Mouse (Mus musculus) embryonic fibroblast, embryonic 13.5 days (primary cell): ENCODE data around the gene Atp1a1. TPM values are rescaled to one million over a fixed set of nuclear protein-coding genes. Genes with fewer than 3 reads are reported as not detected.

Experiments
- H3K27ac ChIP-seq: 2 replicates; pipeline ENCODE4 v1.5.1; 2012; ENCODE audit warnings: low read length, control low read depth, inconsistent platforms; ENCODE audit not compliant: insufficient read depth
- H3K4me1 ChIP-seq: 2 replicates; pipeline ENCODE4 v1.6.1; 2011; ENCODE audit warnings: low read length; ENCODE audit not compliant: control insufficient read depth, insufficient read depth
- H3K4me3 ChIP-seq: 2 replicates; pipeline ENCODE4 v1.5.1; 2011; ENCODE audit warnings: mild to moderate bottlenecking, control low read depth, low read length; ENCODE audit not compliant: insufficient read depth
- CTCF ChIP-seq: IDR thresholded peaks from 2 replicates; pipeline ENCODE4 v1.5.1; 2011; ENCODE audit warnings: mild to moderate bottlenecking, control low read depth, low read length, moderate library complexity, borderline replicate concordance; ENCODE audit not compliant: insufficient read depth
- POLR2A ChIP-seq: IDR thresholded peaks from 2 replicates; pipeline ENCODE4 v1.6.1; 2011; ENCODE audit warnings: low read depth, mild to moderate bottlenecking, control low read depth, low read length, moderate library complexity
- polyA plus RNA-seq: library from polyadenylated mRNA; stranded (reverse); fragments of >200 nt; gene quantifications from 2 replicates; pipeline ENCODE4 v1.2.4, GENCODE M21; 2011; ENCODE audit warnings: low read depth; ENCODE audit not compliant: missing spikeins, insufficient read length

Gene Atp1a1
- polyA plus RNA-seq, 1 experiment = 211 TPM

DNA sequence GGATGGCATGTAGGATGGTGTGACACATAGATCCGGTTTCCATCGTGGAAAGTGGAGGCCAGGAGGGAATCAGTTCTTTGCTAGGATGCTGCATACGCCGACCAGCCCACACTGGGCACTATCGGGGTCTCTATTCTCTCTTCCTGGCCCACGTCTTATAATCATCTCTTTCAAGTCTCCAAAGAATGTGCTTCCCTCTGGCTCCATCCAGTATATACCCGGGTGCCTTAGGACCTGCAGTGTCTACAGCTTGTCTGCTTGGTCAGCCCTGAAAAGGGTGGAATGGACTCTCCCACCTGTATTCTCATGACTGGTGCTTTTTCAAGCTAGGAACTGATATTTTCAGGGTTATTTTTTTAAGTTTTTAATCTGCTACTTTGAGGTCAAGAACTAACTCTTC is 1.3 kb downstream of the Atp1a1 start:
- peaks cover 22% of the 10 kb centered on the region for H3K4me1 ChIP-seq
- H3K27ac ChIP-seq = peak overlapping the region; percentile 78
- peak overlapping the region; percentile 80 for H3K4me3 ChIP-seq
- TF ChIP-seq CTCF = no peak
- TF ChIP-seq POLR2A = no peak

DNA sequence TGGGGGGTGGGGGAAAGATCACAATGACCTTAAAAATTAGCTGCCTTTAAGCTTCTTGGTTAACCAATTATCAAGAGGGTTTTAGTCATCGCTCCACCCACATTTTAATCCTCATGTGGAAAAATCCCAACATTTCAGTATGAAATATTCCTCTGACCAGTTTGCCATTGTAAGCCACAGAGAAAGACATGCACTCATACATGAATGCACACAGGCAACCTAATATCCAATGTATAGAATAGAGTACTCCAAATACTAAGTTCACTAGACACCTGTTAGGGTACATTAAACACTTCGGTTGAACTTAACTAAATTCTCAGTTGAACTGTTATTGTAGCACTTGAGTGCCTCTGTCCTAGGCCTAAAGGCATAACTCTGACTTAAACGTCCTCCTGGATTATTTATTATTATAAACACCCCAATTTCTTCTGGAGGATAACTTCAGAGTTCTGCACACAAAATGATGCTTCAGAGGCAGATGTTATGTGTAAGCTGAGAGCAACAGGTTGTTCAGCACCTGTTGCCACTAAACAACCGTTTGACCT is 1.9 kb downstream of the Atp1a1 start:
- H3K4me3 ChIP-seq = peak overlapping the region; percentile 80
- H3K27ac ChIP-seq = peak overlapping the region; percentile 86
- no peak; the same call in 1 of the 2 replicates for TF ChIP-seq POLR2A
- TF ChIP-seq CTCF = no peak
- peaks cover 25% of the 10 kb centered on the region for H3K4me1 ChIP-seq

DNA sequence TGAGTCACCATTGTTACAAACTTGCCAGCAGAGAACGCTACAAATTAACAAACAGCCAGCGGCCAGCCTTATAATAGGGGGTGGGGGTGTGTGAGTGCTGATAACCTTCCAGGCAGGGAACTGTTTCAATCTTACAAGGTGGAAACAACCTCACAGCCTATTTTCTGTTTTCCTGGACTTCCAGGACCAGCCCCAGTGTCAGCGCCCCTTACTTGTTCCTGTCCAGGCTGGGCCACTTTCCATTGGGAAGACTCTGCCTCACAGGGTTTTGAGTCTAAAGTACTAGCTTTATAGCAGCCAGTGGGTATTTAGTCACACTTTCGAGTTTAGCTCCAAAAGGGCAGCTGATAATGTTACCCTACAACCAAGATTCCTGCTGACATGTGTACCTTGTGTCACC is 2.8 kb downstream of the Atp1a1 start:
- Histone ChIP-seq H3K27ac (peak overlapping the region; percentile 86), H3K4me1 (peaks cover 30% of the 10 kb centered on the region), H3K4me3 (0 out of 2 replicates have a peak overlapping the region, but pooled peaks have one; percentile 20)
- TF ChIP-seq POLR2A (no peak), CTCF (no peak)

DNA sequence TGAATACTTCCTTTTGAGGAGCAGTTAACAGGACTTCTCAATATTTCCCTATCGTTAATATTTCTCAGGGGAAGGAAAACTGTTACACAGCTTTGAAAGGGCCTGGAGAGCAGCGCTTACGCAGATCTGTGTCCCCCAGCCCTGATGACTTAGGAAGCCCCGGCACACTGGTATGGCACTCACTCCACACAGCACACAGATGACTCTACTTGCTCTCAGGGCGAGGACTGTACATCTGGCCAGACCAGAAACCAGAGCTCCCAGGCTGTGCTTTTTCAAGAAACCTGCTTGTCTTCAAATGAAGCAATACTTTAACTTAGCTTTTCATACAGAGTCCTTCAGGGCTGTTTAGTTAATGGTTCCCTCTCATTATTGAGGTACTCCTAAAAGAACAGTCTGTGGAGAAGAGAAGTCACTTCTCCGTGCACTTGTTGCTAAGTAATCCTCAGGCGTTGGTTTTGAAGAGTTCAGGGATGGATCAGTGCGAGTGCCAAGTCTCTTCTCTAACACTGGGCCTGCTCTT is 3.4 kb downstream of the Atp1a1 start:
- peaks cover 36% of the 10 kb centered on the region for H3K4me1 ChIP-seq
- H3K4me3 ChIP-seq = peak overlapping the region; percentile 13; the same call in 1 of the 2 replicates
- no peak for TF ChIP-seq CTCF
- TF ChIP-seq POLR2A = no peak
- H3K27ac ChIP-seq = peak overlapping the region; percentile 94

DNA sequence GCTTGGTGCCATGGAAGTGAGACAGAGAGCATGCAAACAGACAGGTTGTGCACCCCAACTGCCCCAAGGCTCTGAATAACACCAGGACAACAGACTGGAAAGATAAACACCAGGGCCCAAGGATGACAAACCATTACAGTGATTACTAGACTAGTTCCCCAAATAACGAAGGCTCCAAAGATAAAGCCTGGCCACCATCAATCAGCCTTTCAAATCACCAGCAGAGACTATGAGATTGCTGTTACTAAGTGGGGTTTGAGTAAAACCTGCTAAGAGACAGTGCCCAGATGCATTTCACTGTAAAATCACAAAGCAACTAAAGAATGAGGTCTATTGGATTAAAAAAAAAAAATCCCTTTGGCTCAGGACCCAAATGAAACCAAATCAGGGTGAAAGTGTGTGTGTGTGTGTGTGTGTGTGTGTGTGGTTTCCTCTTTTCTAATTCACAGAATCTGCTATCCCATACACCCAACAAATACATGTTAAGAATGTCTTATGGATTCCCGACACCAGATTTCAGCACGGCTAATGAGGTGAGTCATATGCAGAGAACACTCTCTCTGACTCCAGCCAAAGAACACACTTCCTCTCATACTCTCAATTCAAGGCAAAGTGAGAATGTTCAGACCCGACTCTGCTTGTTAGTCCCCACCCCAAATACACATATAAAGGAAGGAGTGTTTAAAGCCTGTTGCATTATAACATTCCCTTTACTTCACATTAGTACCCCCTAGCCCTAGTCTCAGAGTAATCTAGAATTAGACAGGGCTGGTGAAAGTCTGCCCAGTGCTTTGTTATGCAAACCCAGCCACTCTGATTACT is 4.4 kb downstream of the Atp1a1 start:
- H3K27ac ChIP-seq = peak overlapping the region; percentile 94
- no peak overlapping the region for H3K4me3 ChIP-seq
- H3K4me1 ChIP-seq = peaks cover 39% of the 10 kb centered on the region
- no peak for TF ChIP-seq POLR2A
- no peak for TF ChIP-seq CTCF

DNA sequence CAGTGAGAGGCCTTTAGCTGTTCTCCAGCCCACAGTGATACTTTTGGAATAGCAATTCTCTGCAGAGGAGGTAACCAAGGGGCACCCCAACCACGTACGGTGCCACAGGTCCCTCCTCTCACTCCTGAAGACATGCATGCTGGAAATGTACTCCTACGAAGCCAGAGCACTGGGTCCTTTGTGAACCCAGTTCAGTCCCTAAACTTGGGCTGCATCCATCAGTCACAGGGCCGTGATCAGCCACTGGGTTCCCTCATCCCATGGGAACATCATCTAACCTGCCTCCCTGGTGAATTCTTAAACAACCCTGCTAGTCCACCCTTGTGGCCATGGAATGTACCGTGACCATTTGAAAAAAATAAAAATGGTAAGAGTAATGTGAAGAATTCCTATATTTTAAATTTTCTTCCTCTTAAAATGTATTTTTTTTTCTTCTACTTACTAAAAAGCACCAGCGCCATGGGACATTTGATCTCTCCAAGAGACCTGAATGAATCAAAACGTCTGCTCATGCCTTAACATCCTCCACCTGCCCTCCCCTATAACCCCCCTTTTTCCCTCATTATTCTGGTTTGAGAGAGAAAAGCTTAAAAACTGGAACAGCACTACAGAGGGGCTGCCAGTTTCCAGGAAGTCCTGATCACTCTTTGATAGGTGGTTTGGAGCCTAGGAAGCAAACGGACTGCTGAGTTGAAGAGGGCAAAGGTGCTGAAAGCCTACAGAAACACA is 5.1 kb downstream of the Atp1a1 start:
- Histone ChIP-seq H3K4me1 (peaks cover 39% of the 10 kb centered on the region), H3K27ac (peak overlapping the region; percentile 94), H3K4me3 (no peak overlapping the region)
- TF ChIP-seq CTCF = no peak
- no peak for TF ChIP-seq POLR2A

DNA sequence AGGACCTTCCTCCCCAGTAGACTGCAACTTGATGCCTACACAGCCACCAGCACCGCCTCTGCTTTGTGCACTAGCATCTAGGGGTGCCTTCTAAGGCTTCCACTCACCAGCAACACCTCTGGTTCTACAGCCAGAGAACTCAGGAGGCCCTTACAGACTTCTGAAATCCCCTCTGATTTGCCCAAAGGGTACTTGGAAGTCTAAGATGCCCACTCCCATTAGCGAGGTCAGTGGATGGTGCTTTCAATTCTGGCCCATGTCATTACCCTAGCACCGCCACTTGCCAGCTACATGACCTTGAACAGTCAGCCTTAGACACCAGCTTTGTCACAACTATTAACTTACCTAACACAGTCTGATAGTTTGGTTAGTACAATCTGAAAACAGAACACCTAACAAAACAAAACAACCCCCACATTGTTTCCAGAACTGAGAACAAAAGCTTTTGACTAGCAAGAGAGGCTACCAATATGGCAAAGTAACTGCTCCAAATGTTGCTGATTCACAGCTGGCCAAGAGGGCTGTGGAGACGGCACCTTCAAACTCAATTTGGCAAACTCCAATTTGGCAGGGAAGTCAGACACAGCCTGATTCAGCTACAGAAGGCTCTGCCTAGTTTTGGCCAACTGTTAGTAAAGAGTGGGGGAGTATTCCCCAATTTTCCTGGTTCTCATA is 6.1 kb downstream of the Atp1a1 start:
- Histone ChIP-seq H3K4me3 (no peak overlapping the region), H3K4me1 (peaks cover 39% of the 10 kb centered on the region), H3K27ac (peak overlapping the region; percentile 23)
- TF ChIP-seq POLR2A = no peak
- no peak for TF ChIP-seq CTCF

DNA sequence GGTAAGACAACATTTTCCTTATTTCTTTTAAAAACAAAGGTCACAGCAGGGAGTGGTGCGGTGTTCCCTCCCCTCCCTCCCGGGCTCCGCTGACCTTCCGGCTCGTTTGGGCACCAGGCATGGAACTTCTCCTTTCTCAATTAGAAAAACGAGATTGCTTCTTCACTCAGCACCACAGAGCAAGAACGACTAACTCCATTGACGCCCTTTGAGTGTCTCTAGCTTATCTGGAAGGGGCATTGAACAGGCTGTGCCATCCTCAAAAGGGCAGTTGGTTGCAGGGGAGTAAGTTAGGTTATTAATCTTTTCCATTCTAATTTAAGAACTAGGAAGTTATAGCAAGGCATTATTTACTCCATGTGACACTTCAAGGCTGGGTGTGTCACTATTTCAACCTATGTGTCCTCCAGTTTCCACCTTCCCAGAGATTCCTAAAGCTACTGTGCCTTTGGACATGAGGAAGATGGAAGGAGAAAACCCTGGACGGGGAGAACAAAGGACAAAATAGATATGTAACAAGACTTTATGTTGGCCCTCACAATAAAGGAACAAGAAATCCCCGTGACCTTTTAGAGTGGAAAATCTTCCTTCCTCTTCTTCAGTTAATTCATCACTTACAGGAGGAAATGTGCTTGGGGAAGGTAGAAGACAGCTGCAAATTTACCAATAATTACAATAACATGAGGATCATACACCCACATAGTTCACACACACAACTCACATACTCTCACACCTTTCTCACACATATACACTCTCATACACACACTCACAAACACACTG is 7.0 kb downstream of the Atp1a1 start:
- peak overlapping the region; percentile 12; the same call in 1 of the 2 replicates for H3K27ac ChIP-seq
- peaks cover 39% of the 10 kb centered on the region for H3K4me1 ChIP-seq
- TF ChIP-seq POLR2A = no peak
- TF ChIP-seq CTCF = no peak
- H3K4me3 ChIP-seq = no peak overlapping the region

DNA sequence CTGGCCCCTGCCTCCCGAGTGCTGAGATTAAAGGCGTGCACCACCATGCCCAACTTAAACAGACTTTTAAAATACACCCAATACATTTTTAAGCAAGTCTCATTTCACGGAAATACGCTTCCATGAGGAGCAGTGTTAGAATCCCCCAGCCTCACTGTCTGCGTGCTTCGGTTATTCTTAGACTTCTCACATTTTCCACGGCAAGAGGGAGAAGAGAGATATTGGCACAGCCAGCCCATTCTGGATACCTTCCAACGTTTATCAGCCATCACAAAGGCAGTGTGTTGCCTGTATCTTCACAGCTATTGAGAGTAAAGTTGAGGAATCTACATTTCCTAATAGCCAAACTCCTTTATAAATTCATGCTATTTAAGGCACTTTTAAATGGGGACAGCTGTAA is 7.8 kb downstream of the Atp1a1 start:
- peaks cover 37% of the 10 kb centered on the region for H3K4me1 ChIP-seq
- no peak overlapping the region for H3K27ac ChIP-seq
- no peak for TF ChIP-seq CTCF
- no peak overlapping the region for H3K4me3 ChIP-seq
